Mouse (Mus musculus): ENCODE results near the gene Ly6g6f. TPM values are rescaled to one million over a fixed set of nuclear protein-coding genes. Genes with fewer than 3 reads are reported as not detected.

Ly6g6f gene
- total and polyA plus RNA-seq, 3 experiments, result 0.88 to 3.0 TPM; not detected in 1

- DNase-seq (ENCODE audit: low read depth, low spot score), result no peak
- peaks cover 0 to 3% of the 10 kb centered on the region in 2 experiments; a peak in 1 of 4 replicates for H3K36me3 ChIP-seq (ENCODE audit: control insufficient read depth in 1 of 2, insufficient read depth in 2 of 2, low read length in 2 of 2)
These were observed 45.6 kb upstream of the Ly6g6f start for GRCm38 (mm10) chr17:35131038-35131437.

DNA sequence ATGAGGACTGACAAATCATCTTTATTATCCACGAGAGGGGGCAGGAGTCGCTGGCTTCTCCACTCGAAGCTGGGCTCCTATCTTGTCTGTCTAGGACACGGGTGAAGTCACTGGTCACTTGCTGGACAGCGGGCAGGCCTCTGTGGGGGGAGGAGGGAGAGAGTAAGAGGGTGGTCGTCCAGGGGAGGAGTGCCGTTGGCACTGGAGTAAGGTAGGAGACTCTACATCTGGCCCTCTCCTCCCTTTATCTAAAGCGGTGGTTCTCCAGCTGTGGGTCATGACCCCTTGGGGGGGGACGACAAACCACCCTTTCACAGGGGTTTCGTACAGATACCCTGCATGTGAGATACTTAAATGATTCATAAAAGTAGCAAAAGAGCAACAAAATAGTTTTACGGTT is 43.6 kb upstream of the Ly6g6f start:
- no peak for TF ChIP-seq MXI1 (IDR thresholded peaks at IDR 0.05; ENCODE audit: low read depth, low read length)
- no peak for TF ChIP-seq USF1 (IDR thresholded peaks at IDR 0.05; ENCODE audit: low read depth, low read length)
- no peak for TF ChIP-seq ETS1 (IDR thresholded peaks at IDR 0.05; ENCODE audit: low read depth, low read length)
- TF ChIP-seq ZMIZ1 (IDR thresholded peaks at IDR 0.05; ENCODE audit: low read depth, low read length), result no peak
- TF ChIP-seq USF2 (IDR thresholded peaks at IDR 0.05; ENCODE audit: borderline replicate concordance in 1 of 2, insufficient read depth in 1 of 2, low read depth in 1 of 2, low read length in 2 of 2), result no peak
- TF ChIP-seq MAX (IDR thresholded peaks at IDR 0.05; ENCODE audit: low read length), result no peak
- no peak for TF ChIP-seq JUND (IDR thresholded peaks at IDR 0.05; ENCODE audit: low read depth, low read length)
- TF ChIP-seq SIN3A (IDR thresholded peaks at IDR 0.05; ENCODE audit: low read length), result no peak
- TF ChIP-seq MEF2A (IDR thresholded peaks at IDR 0.05; ENCODE audit: extremely low read depth, insufficient replicate concordance, low read depth, low read length, poor library complexity, severe bottlenecking), result no peak
- no peak for TF ChIP-seq CHD1 (IDR thresholded peaks at IDR 0.05; ENCODE audit: low read depth, low read length)
- TF ChIP-seq MAZ (IDR thresholded peaks at IDR 0.05; ENCODE audit: low read depth, low read length), result no peak
- no peak for TF ChIP-seq NELFE (IDR thresholded peaks at IDR 0.05; ENCODE audit: low read depth, low read length)
- no peak for TF ChIP-seq POLR2A (IDR thresholded peaks at IDR 0.05; ENCODE audit: control insufficient read depth in 1 of 2, insufficient read depth in 1 of 2, low read depth in 1 of 2, low read length in 2 of 2, poor library complexity in 1 of 2)
- no peak for TF ChIP-seq MAFK (IDR thresholded peaks at IDR 0.05; ENCODE audit: borderline replicate concordance, low read depth, low read length)
- TF ChIP-seq RCOR1 (IDR thresholded peaks at IDR 0.05; ENCODE audit: low read depth, low read length), result no peak
- TF ChIP-seq CTCF (IDR thresholded peaks at IDR 0.05 in 2 of 3, conservative IDR thresholded peaks at IDR 0.05 in 1 of 3; ENCODE audit: control insufficient read depth in 1 of 3, insufficient read depth in 1 of 3, low read depth in 2 of 3, low read length in 3 of 3, poor library complexity in 1 of 3, severe bottlenecking in 1 of 3), result no peak
- no peak for TF ChIP-seq EP300 (IDR thresholded peaks at IDR 0.05; ENCODE audit: low read depth in 1 of 2, low read length in 2 of 2)
- no peak for TF ChIP-seq ELF1 (IDR thresholded peaks at IDR 0.05; ENCODE audit: low read depth, low read length)
- no peak for TF ChIP-seq TCF12 (IDR thresholded peaks at IDR 0.05; ENCODE audit: low read depth, low read length)
- TF ChIP-seq BHLHE40 (IDR thresholded peaks at IDR 0.05; ENCODE audit: borderline replicate concordance, low read depth, low read length), result no peak
- Histone ChIP-seq H3K27me3 (ENCODE audit: control insufficient read depth in 1 of 2, insufficient read depth in 2 of 2, low read length in 2 of 2) (no peaks in the 10 kb centered on the region), H3K9me3 (replicated peaks; ENCODE audit: insufficient read depth, low read length) (no peaks in the 10 kb centered on the region), H3K4me3 (ENCODE audit: control insufficient read depth in 1 of 2, insufficient read depth in 1 of 2, low read depth in 2 of 2, low read length in 2 of 2) (no peak overlapping the region), H3K79me2 (ENCODE audit: control insufficient read depth, insufficient read depth, low read length, poor library complexity) (peaks cover 22% of the 10 kb centered on the region), H3K9ac (ENCODE audit: control insufficient read depth, low read depth, low read length, poor library complexity, severe bottlenecking) (no peak overlapping the region), H3K36me3 (ENCODE audit: control insufficient read depth in 1 of 2, insufficient read depth in 2 of 2, low read length in 2 of 2) (peaks cover 0 to 12% of the 10 kb centered on the region in 2 experiments; a peak in 2 of 4 replicates), H3K4me1 (ENCODE audit: control insufficient read depth in 1 of 2, insufficient read depth in 2 of 2, low read length in 2 of 2) (peaks cover 6 to 11% of the 10 kb centered on the region in 2 experiments), H3K27ac (ENCODE audit: control insufficient read depth, low read depth, low read length) (no peak overlapping the region)
- DNase-seq (ENCODE audit: low read depth, low spot score), result no peak

More at GRCm38 (mm10) chr17:35131038-35131437, 45.6 kb upstream of the Ly6g6f start:
- Histone ChIP-seq H3K27ac (ENCODE audit: control insufficient read depth, low read depth, low read length) (no peak overlapping the region), H3K4me3 (ENCODE audit: control insufficient read depth in 1 of 2, insufficient read depth in 1 of 2, low read depth in 2 of 2, low read length in 2 of 2) (no peak overlapping the region), H3K79me2 (ENCODE audit: control insufficient read depth, insufficient read depth, low read length, poor library complexity) (peaks cover 30% of the 10 kb centered on the region), H3K9ac (ENCODE audit: control insufficient read depth, low read depth, low read length, poor library complexity, severe bottlenecking) (no peak overlapping the region), H3K9me3 (replicated peaks; ENCODE audit: insufficient read depth, low read length) (no peaks in the 10 kb centered on the region), H3K27me3 (ENCODE audit: control insufficient read depth in 1 of 2, insufficient read depth in 2 of 2, low read length in 2 of 2) (no peaks in the 10 kb centered on the region), H3K4me1 (ENCODE audit: control insufficient read depth in 1 of 2, insufficient read depth in 2 of 2, low read length in 2 of 2) (peaks cover 0 to 5% of the 10 kb centered on the region in 2 experiments; a peak in 1 of 4 replicates)
- TF ChIP-seq ELF1 (IDR thresholded peaks at IDR 0.05; ENCODE audit: low read depth, low read length), result no peak
- no peak for TF ChIP-seq MEF2A (IDR thresholded peaks at IDR 0.05; ENCODE audit: extremely low read depth, insufficient replicate concordance, low read depth, low read length, poor library complexity, severe bottlenecking)
- TF ChIP-seq CHD1 (IDR thresholded peaks at IDR 0.05; ENCODE audit: low read depth, low read length), result no peak
- no peak for TF ChIP-seq GABPA (IDR thresholded peaks at IDR 0.05; ENCODE audit: low read depth, low read length)
- TF ChIP-seq POLR2AphosphoS2 (IDR thresholded peaks at IDR 0.05; ENCODE audit: low read length), result no peak
- TF ChIP-seq E2F4 (IDR thresholded peaks at IDR 0.05; ENCODE audit: borderline replicate concordance, low read depth, low read length), result no peak
- TF ChIP-seq NELFE (IDR thresholded peaks at IDR 0.05; ENCODE audit: low read depth, low read length), result no peak
- no peak for TF ChIP-seq JUND (IDR thresholded peaks at IDR 0.05; ENCODE audit: low read depth, low read length)
